ENCODE assay signal across 8 mouse cellular contexts in the genomic region with DNA sequence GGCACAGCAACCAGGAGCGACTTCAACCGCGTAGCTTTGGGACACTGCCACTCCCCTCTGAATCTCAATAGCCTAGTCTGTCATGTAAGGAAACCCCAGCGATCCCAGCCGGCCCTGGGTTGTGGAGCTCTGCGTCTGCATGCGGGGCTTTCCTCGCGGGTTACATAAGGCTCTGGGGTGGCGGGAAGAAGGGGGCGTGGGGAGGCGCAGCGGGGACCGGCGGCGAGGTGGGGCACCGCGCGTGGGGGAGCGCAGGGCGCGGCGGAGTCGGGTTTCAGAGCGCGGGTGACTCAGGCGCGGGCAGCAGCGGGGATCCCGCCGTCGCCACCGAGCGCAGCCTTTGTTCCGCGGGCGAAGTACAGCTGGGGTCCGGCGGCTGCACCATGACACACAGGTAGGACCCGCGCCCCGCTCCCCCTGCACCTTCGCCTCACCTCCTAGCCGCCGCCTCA. TPM values are rescaled to one million over a fixed set of nuclear protein-coding genes. Genes with fewer than 3 reads are reported as not detected.
A peak's percentile ranks its signal among the peaks of the same experiment; 100 is the strongest.
DNase-seq lines count a peak whose midpoint lies in the region; ATAC-seq and TF ChIP-seq lines count a peak whose summit lies in the region.

Gene Col15a1 (plus strand): TSS at position 193 of the 452 bp plus-strand sequence.

- TF ChIP-seq CTCF in gastrocnemius, adult 2 months (IDR thresholded peaks at IDR 0.05), result no peak

- H3K4me3 ChIP-seq in kidney, embryonic 16.5 days (ENCODE audit: low read length), result peak within 1 kb of the TSS; percentile 53
- peak within 1 kb of the TSS; percentile 80 for H3K4me3 ChIP-seq in gastrocnemius, adult 2 months
- peak within 1 kb of the TSS; percentile 49 for H3K4me3 ChIP-seq in hindbrain, embryonic 14.5 days (replicated peaks; ENCODE audit: low read length)
- peak within 1 kb of the TSS; percentile 49 for H3K4me3 ChIP-seq in midbrain, embryonic 16.5 days (ENCODE audit: low read depth, low read length)

- H3K4me1 ChIP-seq in kidney, embryonic 16.5 days (ENCODE audit: insufficient read depth, low read length), result peaks cover 18% of the 10 kb centered on the region
- H3K4me1 ChIP-seq in hindbrain, embryonic 14.5 days (replicated peaks; ENCODE audit: control insufficient read depth, insufficient read depth, low read length), result no peaks in the 10 kb centered on the region; the same call in 1 of the 2 replicates
- H3K4me1 ChIP-seq in midbrain, embryonic 16.5 days (ENCODE audit: control insufficient read depth, insufficient read depth, low read length), result no peaks in the 10 kb centered on the region

- peaks cover 44% of the 10 kb centered on the region for H3K27me3 ChIP-seq in kidney, embryonic 16.5 days (ENCODE audit: insufficient read depth, low read length)
- peaks cover 50% of the 10 kb centered on the region for H3K27me3 ChIP-seq in hindbrain, embryonic 14.5 days (ENCODE audit: control insufficient read depth, insufficient read depth, low read length)
- peaks cover 36% of the 10 kb centered on the region for H3K27me3 ChIP-seq in midbrain, embryonic 16.5 days (ENCODE audit: control insufficient read depth, insufficient read depth, low read depth, low read length)

- no peaks in the 10 kb centered on the region for H3K36me3 ChIP-seq in kidney, embryonic 16.5 days (ENCODE audit: insufficient read depth, low read length)
- no peaks in the 10 kb centered on the region for H3K36me3 ChIP-seq in hindbrain, embryonic 14.5 days (replicated peaks; ENCODE audit: control insufficient read depth, insufficient read depth)
- H3K36me3 ChIP-seq in midbrain, embryonic 16.5 days (ENCODE audit: control insufficient read depth, insufficient read depth, low read length), result no peaks in the 10 kb centered on the region

- DNase-seq in kidney, postnatal 14 days, result no peak
- DNase-seq in adrenal gland, postnatal 14 days, result peak; percentile 29
- peak; percentile 57 for DNase-seq in gastrocnemius, adult 2 months
- no peak for DNase-seq in hindbrain, embryonic 14.5 days (ENCODE audit: low spot score)
- no peak for DNase-seq in cerebellum, adult 8-10 months

- H3K27ac ChIP-seq in kidney, embryonic 16.5 days (ENCODE audit: low read length), result no peak within 1 kb of the TSS
- H3K27ac ChIP-seq in gastrocnemius, adult 2 months, result peak within 1 kb of the TSS; percentile 84
- H3K27ac ChIP-seq in hindbrain, embryonic 14.5 days, result no peak within 1 kb of the TSS
- H3K27ac ChIP-seq in midbrain, embryonic 16.5 days (ENCODE audit: low read length), result no peak within 1 kb of the TSS

- intact Hi-C loops in gastrocnemius, adult 2 months (cut with DNase I), result no loop called here

- H3K9me3 ChIP-seq in kidney, embryonic 16.5 days (ENCODE audit: low read length), result no peaks in the 10 kb centered on the region
- H3K9me3 ChIP-seq in hindbrain, embryonic 14.5 days (ENCODE audit: control insufficient read depth, low read length), result no peaks in the 10 kb centered on the region
- H3K9me3 ChIP-seq in midbrain, embryonic 16.5 days (replicated peaks; ENCODE audit: control insufficient read depth, low read length, poor library complexity, severe bottlenecking), result no peaks in the 10 kb centered on the region

- WGBS in kidney, embryonic 16.5 days, result 0% methylated on average over 32 of the region's 45 CpGs
- WGBS in hindbrain, embryonic 14.5 days, result under 1% methylated on average over 41 of the region's 45 CpGs
- WGBS in midbrain, embryonic 16.5 days, result under 1% methylated on average over 40 of the region's 45 CpGs

- H3K4me2 ChIP-seq in kidney, embryonic 16.5 days (replicated peaks; ENCODE audit: low read depth, low read length), result peak within 1 kb of the TSS; percentile 76
- H3K4me2 ChIP-seq in hindbrain, embryonic 14.5 days (replicated peaks), result peak within 1 kb of the TSS; percentile 80
- H3K4me2 ChIP-seq in midbrain, embryonic 16.5 days (ENCODE audit: low read length), result peak within 1 kb of the TSS; percentile 73

- peak within 1 kb of the TSS; percentile 67 for H3K9ac ChIP-seq in kidney, embryonic 16.5 days (replicated peaks; ENCODE audit: low read length)
- H3K9ac ChIP-seq in hindbrain, embryonic 14.5 days, result peak within 1 kb of the TSS; percentile 60
- peak within 1 kb of the TSS; percentile 77 for H3K9ac ChIP-seq in midbrain, embryonic 16.5 days (ENCODE audit: low read depth, low read length)

- peak; percentile 18 for ATAC-seq in kidney, embryonic 16.5 days (ENCODE audit: low FRiP score, low TSS enrichment)
- peak; percentile 72 for ATAC-seq in hindbrain, embryonic 14.5 days (ENCODE audit: low FRiP score)
- peak; percentile 59 for ATAC-seq in midbrain, embryonic 16.5 days
- no peak for ATAC-seq in cerebellum, adult (ENCODE audit: insufficient number of reproducible peaks, low FRiP score, low TSS enrichment)

RNA-seq across cellular contexts. Expression of gene Col15a1, which starts in this region (rescaled TPM):
- 26.5 and 29.1 TPM in 2 replicates for polyA plus RNA-seq in kidney, embryonic 16.5 days (2015; fragmentation: Nextera tagmentation; extraction: Ambion mirVana)
- 72.9 and 74.5 TPM in 2 replicates for total RNA-seq in adrenal gland, postnatal 14 days (2021)
- 10 to 100 TPM; 19.5 to 37.8 TPM for total RNA-seq in gastrocnemius, adult 2 months (2021)
- polyA plus RNA-seq in hindbrain, embryonic 14.5 days (2014; fragmentation: Nextera tagmentation; extraction: Ambion mirVana), result 4.7 and 5.6 TPM in 2 replicates
- polyA plus RNA-seq in midbrain, embryonic 16.5 days (2015; fragmentation: Nextera tagmentation; extraction: Ambion mirVana), result 3.4 and 5.3 TPM in 2 replicates

Comparison
In these comparisons a context has a peak if more than half of its experiments do, and no peak if none do; other contexts are left out.
1. DNase-seq: peak in adrenal gland, postnatal 14 days (single experiment) and gastrocnemius, adult 2 months (single experiment); none in kidney, postnatal 14 days (single experiment), hindbrain, embryonic 14.5 days (single experiment) and cerebellum, adult 8-10 months (single experiment).
2. Peak in every context shown above with its lines, with median percentiles within 50 percentile points of each other: H3K4me2 ChIP-seq, H3K4me3 ChIP-seq and H3K9ac ChIP-seq.